Mouse (Mus musculus) embryonic facial prominence, embryonic 13.5 days (tissue): ENCODE results near the gene Gna13. TPM values are rescaled to one million over a fixed set of nuclear protein-coding genes. Genes with fewer than 3 reads are reported as not detected.

ENCODE experiments used
- ATAC-seq: fragments of 200-750 bp; cut with Nextera tagmentation; 2 replicates; pipeline ENCODE4 v1.8.0; 2017; ENCODE audit warnings: low read depth; ENCODE audit not compliant: insufficient number of reproducible peaks, insufficient read depth, low FRiP score, low TSS enrichment
- H3K27ac ChIP-seq: fragments of 300-500 bp; sonication (generic); 2 replicates; pipeline ENCODE4 v1.5.1; 2015; ENCODE audit warnings: moderate library complexity, mild to moderate bottlenecking, inconsistent platforms
- H3K27me3 ChIP-seq: fragments of 300-500 bp; sonication (generic); 2 replicates; pipeline ENCODE4 v1.6.1; 2015; ENCODE audit warnings: mild to moderate bottlenecking, inconsistent platforms
- H3K36me3 ChIP-seq: fragments of 300-500 bp; sonication (generic); 2 replicates; pipeline ENCODE4 v1.6.1; 2015; ENCODE audit warnings: mild to moderate bottlenecking, inconsistent platforms
- H3K4me1 ChIP-seq: fragments of 300-500 bp; sonication (generic); 2 replicates; pipeline ENCODE4 v1.6.1; 2015; ENCODE audit warnings: inconsistent platforms
- H3K4me2 ChIP-seq: fragments of 300-500 bp; sonication (generic); 2 replicates; pipeline ENCODE4 v1.6.1; 2015; ENCODE audit warnings: moderate library complexity, mild to moderate bottlenecking, inconsistent platforms
- H3K4me3 ChIP-seq: fragments of 300-500 bp; sonication (generic); 2 replicates; pipeline ENCODE4 v1.5.1; 2015; ENCODE audit warnings: mild to moderate bottlenecking, inconsistent platforms
- H3K9ac ChIP-seq: fragments of 300-500 bp; sonication (generic); 2 replicates; pipeline ENCODE4 v1.6.1; 2015; ENCODE audit warnings: mild to moderate bottlenecking, inconsistent platforms
- H3K9me3 ChIP-seq: fragments of 300-500 bp; sonication (generic); 2 replicates; pipeline ENCODE4 v1.6.1; 2016; ENCODE audit warnings: inconsistent platforms
- WGBS: fragments of 180-500 bp; shearing (Covaris S2); methylation state at CpG from one replicate; pipeline ENCODE4 v1.1.7; 2015; ENCODE audit warnings: mixed read lengths; 5-methylcytosine and 5-hydroxymethylcytosine counted together
- polyA plus RNA-seq: library from polyadenylated mRNA; unstranded; fragments of >200 nt; fragmentation: Nextera tagmentation; extraction: Ambion mirVana; gene quantifications from 2 replicates; pipeline ENCODE4 v1.2.1, GENCODE M21; 2015

The Gna13 gene
- polyA plus RNA-seq, 1 experiment from 2014 or later = 22.1 TPM

DNA sequence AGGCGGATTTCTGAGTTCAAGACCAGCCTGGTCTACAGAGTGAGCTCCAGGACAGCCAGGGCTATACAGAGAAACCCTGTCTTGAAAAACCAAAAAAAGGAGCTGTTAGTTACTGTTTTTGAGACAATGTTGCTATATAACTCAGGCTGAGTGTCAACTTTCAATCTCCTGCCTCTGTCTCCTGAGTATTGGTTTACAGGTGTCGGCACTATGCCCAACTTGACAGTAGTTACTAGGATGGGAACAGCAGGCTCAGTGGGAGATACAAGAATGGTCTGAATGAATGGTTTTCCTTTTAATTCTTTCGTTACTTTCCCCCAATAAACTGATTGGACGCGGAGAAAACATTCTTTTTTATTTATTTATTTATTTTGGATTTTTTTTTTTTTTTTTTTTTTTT, 64.7 kb downstream of the Gna13 start:
- WGBS = 93% methylated on average over 5 of the region's 5 CpGs

GRCm38 (mm10) chr11:109434233-109434798, 71.7 kb downstream of the Gna13 start:
- Histone ChIP-seq H3K4me3 (no peak overlapping the region), H3K36me3 (peaks cover 79% of the 10 kb centered on the region), H3K4me2 (no peak overlapping the region), H3K27me3 (no peaks in the 10 kb centered on the region), H3K27ac (no peak overlapping the region), H3K9ac (no peak overlapping the region), H3K4me1 (peaks cover 8% of the 10 kb centered on the region), H3K9me3 (no peaks in the 10 kb centered on the region)
- no peak for ATAC-seq
- 93% methylated on average over 16 of the region's 16 CpGs for WGBS

More for the DNA sequence above, 64.7 kb downstream of the Gna13 start:
- H3K36me3 ChIP-seq = peaks cover 33% of the 10 kb centered on the region
- H3K4me1 ChIP-seq = peaks cover 15% of the 10 kb centered on the region
- no peaks in the 10 kb centered on the region for H3K9me3 ChIP-seq
- no peak for ATAC-seq
- no peak overlapping the region for H3K4me2 ChIP-seq
- no peak overlapping the region for H3K9ac ChIP-seq
- H3K27ac ChIP-seq = no peak overlapping the region
- H3K4me3 ChIP-seq = no peak overlapping the region
- H3K27me3 ChIP-seq = no peaks in the 10 kb centered on the region

DNA sequence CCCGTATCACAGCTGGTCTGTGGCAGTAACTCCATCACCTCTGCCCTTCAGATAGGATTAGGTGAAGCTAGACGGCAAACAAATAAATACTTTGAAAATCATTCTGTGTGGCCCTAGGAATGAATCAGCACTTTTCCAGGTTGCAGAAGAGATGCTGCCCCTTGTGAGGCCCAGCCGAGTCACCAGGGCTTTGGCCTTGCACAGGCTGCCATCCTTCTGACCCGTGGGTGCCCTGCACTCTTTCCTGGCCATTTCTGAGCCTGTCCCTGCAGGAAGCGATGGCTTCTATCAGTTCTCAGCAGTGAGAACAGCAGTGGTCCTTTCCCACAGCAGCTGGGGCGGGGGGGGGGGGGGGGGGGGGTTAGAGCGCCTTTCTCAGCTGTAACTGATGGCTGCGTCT, 74.3 kb downstream of the Gna13 start:
- ATAC-seq = no peak
- Histone ChIP-seq H3K4me3 (no peak overlapping the region), H3K27me3 (no peaks in the 10 kb centered on the region; the same call in 1 of the 2 replicates), H3K27ac (no peak overlapping the region), H3K36me3 (peaks cover 56% of the 10 kb centered on the region), H3K4me2 (no peak overlapping the region), H3K9me3 (no peaks in the 10 kb centered on the region), H3K4me1 (peaks cover 16% of the 10 kb centered on the region), H3K9ac (no peak overlapping the region)
- WGBS = 69% methylated on average over 7 of the region's 8 CpGs

DNA sequence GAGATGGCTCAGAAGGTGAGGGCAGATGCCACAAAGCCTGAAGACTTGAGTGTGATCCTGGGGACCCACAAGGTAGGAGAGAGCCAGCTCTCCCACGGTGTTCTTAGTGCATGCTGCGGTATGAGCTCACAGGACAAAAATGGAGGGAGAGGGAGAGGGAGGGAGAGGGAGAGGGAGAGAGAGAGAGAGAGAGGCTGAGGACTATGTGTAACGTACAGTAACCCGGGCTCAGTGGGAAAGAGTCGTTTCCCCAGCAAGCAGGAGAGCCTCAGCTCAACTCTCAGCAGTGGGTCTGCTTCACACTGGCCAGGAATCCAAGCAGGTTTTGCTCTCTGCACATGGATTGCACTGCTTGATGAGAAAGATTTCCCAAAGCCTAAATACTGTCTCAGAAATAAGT, 76.6 kb downstream of the Gna13 start:
- peaks cover 43% of the 10 kb centered on the region for H3K36me3 ChIP-seq
- no peak overlapping the region for H3K9ac ChIP-seq
- no peaks in the 10 kb centered on the region; the same call in 1 of the 2 replicates for H3K27me3 ChIP-seq
- no peak overlapping the region for H3K27ac ChIP-seq
- WGBS = 15% methylated on average over 5 of the region's 5 CpGs
- H3K4me3 ChIP-seq = peak overlapping the region; percentile 53; the same call in 1 of the 2 replicates
- no peak; the same call in 1 of the 2 replicates for ATAC-seq
- peak overlapping the region; percentile 87 for H3K4me2 ChIP-seq
- no peaks in the 10 kb centered on the region for H3K9me3 ChIP-seq
- H3K4me1 ChIP-seq = peaks cover 16% of the 10 kb centered on the region

DNA sequence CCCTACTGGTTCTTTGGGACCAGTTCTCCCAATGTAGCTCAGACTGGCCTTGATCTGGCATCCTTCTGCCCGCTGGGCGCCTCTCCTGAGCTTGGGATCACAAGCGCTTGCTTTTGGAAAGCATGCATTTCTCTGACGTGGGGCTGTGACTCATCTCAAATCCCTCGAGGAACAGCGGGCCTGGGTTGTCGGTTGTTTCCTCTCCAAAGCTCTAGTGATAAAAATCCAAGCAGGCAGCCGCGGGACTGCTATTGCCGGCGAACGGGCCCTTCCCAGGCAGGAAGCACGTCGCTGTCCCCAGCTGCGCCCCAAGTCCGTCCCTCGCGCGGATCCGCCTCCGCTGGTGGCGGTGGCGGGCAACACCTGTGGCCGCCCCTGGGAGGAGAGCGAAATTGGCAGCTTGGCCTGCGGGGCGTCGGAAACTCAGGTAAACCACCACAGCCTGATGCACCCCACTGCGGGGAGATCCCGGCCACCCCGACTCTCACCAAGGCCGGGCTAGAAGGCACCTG, 77.3 kb downstream of the Gna13 start:
- H3K4me1 ChIP-seq = peaks cover 16% of the 10 kb centered on the region
- H3K27me3 ChIP-seq = no peaks in the 10 kb centered on the region; the same call in 1 of the 2 replicates
- peak overlapping the region; percentile 72 for H3K9ac ChIP-seq
- no peaks in the 10 kb centered on the region for H3K9me3 ChIP-seq
- peak overlapping the region; percentile 87 for H3K4me2 ChIP-seq
- ATAC-seq = no peak
- WGBS = under 1% methylated on average over 32 of the region's 32 CpGs
- H3K4me3 ChIP-seq = peak overlapping the region; percentile 53
- no peak overlapping the region for H3K27ac ChIP-seq
- H3K36me3 ChIP-seq = peaks cover 36% of the 10 kb centered on the region

GRCm38 (mm10) chr11:109440641-109441040, 78.0 kb downstream of the Gna13 start:
- peaks cover 28% of the 10 kb centered on the region for H3K36me3 ChIP-seq
- 55% methylated on average over 4 of the region's 4 CpGs for WGBS
- no peak; the same call in 1 of the 2 replicates for ATAC-seq
- H3K27ac ChIP-seq = no peak overlapping the region
- no peaks in the 10 kb centered on the region; the same call in 1 of the 2 replicates for H3K27me3 ChIP-seq
- peaks cover 20% of the 10 kb centered on the region for H3K4me1 ChIP-seq
- H3K4me2 ChIP-seq = peak overlapping the region; percentile 87
- peak overlapping the region; percentile 53 for H3K4me3 ChIP-seq
- no peak overlapping the region for H3K9ac ChIP-seq
- H3K9me3 ChIP-seq = no peaks in the 10 kb centered on the region

DNA sequence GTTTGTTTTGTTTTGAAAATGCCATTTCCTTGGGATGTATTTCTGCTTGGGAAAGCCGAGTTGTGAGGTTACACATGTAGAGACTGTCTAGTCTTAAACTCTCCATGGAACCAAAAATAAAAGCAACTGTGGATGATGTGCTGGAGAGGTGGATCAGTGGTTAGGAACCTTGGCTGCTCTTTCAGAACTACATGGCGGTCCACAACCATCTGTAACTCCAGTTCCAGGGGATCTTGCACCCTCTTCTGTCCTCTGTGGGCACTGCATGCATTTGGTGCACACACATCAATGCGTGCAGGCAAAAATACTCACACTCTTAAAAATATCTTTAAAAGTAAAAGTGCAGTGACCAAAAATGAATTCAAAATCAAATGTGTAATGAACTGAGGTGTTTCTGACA, 78.5 kb downstream of the Gna13 start:
- H3K36me3 ChIP-seq = peaks cover 23% of the 10 kb centered on the region
- no peaks in the 10 kb centered on the region; the same call in 1 of the 2 replicates for H3K27me3 ChIP-seq
- no peaks in the 10 kb centered on the region for H3K9me3 ChIP-seq
- H3K27ac ChIP-seq = no peak overlapping the region
- no peak for ATAC-seq
- 62% methylated on average over 3 of the region's 3 CpGs for WGBS
- peaks cover 20% of the 10 kb centered on the region for H3K4me1 ChIP-seq
- H3K9ac ChIP-seq = no peak overlapping the region
- H3K4me3 ChIP-seq = no peak overlapping the region
- no peak overlapping the region for H3K4me2 ChIP-seq

DNA sequence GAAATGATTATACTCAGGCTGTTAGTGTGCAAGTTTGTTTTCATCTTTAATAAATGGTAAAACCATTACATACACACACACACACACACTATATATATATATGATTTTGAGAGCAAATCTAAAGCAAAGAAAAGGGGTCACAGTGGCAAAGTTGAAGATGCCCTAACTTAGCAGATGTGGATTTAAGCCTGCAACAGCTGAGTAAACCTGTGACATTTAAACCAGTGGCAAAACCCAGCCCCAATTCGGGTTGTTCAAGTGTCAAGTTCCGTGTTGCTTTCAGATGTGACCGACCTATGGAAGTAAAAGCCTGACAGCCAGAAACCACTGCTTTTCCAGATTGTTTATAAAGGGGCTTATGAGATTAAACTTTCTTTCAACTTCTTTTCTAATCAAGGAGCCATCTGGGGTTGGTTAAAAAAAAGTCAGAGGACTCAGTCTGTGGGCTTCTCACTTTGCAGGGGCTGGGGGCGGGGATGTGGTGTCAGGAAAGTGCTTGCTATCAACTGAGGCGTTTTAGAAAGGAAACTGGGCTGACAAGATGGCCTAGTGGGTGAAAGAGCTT, 79.6 kb downstream of the Gna13 start:
- no peaks in the 10 kb centered on the region for H3K9me3 ChIP-seq
- no peak overlapping the region for H3K27ac ChIP-seq
- 20% methylated on average over 5 of the region's 5 CpGs for WGBS
- ATAC-seq = no peak
- no peak overlapping the region for H3K9ac ChIP-seq
- peaks cover 12% of the 10 kb centered on the region for H3K36me3 ChIP-seq
- peaks cover 20% of the 10 kb centered on the region for H3K4me1 ChIP-seq
- no peaks in the 10 kb centered on the region; the same call in 1 of the 2 replicates for H3K27me3 ChIP-seq
- no peak overlapping the region for H3K4me2 ChIP-seq
- H3K4me3 ChIP-seq = no peak overlapping the region

- no peak overlapping the region for H3K9ac ChIP-seq
- H3K27me3 ChIP-seq = no peaks in the 10 kb centered on the region; the same call in 1 of the 2 replicates
- H3K9me3 ChIP-seq = no peaks in the 10 kb centered on the region
- no peak overlapping the region for H3K4me3 ChIP-seq
- 88% methylated on average over 8 of the region's 8 CpGs for WGBS
- H3K36me3 ChIP-seq = no peaks in the 10 kb centered on the region
- no peak overlapping the region for H3K4me2 ChIP-seq
- no peak for ATAC-seq
- no peak overlapping the region for H3K27ac ChIP-seq
- peaks cover 20% of the 10 kb centered on the region for H3K4me1 ChIP-seq
These were observed 81.0 kb downstream of the Gna13 start for GRCm38 (mm10) chr11:109443468-109444263.

GRCm38 (mm10) chr11:109444600-109444999, 82.0 kb downstream of the Gna13 start:
- no peak overlapping the region for H3K4me3 ChIP-seq
- 54% methylated on average over 7 of the region's 7 CpGs for WGBS

DNA sequence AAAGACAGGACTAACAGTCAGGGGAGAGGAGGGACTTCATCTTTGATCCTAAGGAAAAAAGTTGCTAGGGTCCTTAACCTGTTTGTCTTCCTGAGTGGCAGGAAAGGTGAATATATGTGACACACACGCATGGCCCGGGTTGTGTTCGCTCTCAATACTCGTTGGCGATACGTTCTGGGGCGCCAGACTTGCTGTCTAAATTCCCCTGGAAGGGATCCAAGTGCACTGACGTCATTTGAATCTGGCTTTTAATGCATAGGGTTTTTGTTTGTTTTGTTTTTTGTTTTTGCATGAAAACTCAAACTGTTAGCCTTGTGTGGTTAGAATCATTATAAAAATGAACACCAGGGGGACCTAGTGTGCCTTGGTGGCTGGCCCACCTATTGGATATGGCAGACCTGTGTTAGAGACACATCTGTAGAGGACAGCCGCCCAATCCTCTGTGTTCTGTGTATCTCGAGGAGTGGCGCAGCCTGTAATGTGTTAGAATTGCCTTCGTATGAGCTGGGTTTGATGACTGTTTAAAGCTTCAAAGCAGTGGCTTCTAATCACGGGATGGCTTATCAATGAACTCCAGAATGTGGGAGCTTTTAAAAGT, 82.9 kb downstream of the Gna13 start:
- H3K27ac ChIP-seq = no peak overlapping the region
- H3K4me2 ChIP-seq = no peak overlapping the region
- no peak overlapping the region for H3K9ac ChIP-seq
- WGBS = 46% methylated on average over 13 of the region's 13 CpGs
- no peak overlapping the region for H3K4me3 ChIP-seq
- no peaks in the 10 kb centered on the region; the same call in 1 of the 2 replicates for H3K27me3 ChIP-seq
- ATAC-seq = no peak
- H3K4me1 ChIP-seq = peaks cover 5% of the 10 kb centered on the region; the same call in 1 of the 2 replicates
- H3K36me3 ChIP-seq = no peaks in the 10 kb centered on the region
- no peaks in the 10 kb centered on the region for H3K9me3 ChIP-seq

More at GRCm38 (mm10) chr11:109444600-109444999, 82.0 kb downstream of the Gna13 start:
- Histone ChIP-seq H3K9ac (no peak overlapping the region), H3K4me2 (no peak overlapping the region), H3K9me3 (no peaks in the 10 kb centered on the region), H3K4me1 (peaks cover 15% of the 10 kb centered on the region), H3K27me3 (no peaks in the 10 kb centered on the region; the same call in 1 of the 2 replicates), H3K36me3 (no peaks in the 10 kb centered on the region), H3K27ac (no peak overlapping the region)
- no peak for ATAC-seq
